Mouse (Mus musculus) gastrocnemius, postnatal 4 days (tissue): ENCODE results near the gene Pcsk2. TPM values are rescaled to one million over a fixed set of nuclear protein-coding genes. Genes with fewer than 3 reads are reported as not detected.

ENCODE experiments used
- DNase-seq, 2 experiments: peaks; one replicate each; pipeline ENCODE4 v3.0.0; 2021 to 2022; ENCODE audit warnings: low spot score in 2 of 2, mixed read lengths in 2 of 2
- total RNA-seq, 2 experiments: library from RNA; stranded (reverse); gene quantifications; 2 replicates each; pipeline ENCODE4 v1.2.3; 2021

The Pcsk2 gene
- total RNA-seq, 2 experiments from 2014 or later = 0.75 to 0.91 TPM

DNA sequence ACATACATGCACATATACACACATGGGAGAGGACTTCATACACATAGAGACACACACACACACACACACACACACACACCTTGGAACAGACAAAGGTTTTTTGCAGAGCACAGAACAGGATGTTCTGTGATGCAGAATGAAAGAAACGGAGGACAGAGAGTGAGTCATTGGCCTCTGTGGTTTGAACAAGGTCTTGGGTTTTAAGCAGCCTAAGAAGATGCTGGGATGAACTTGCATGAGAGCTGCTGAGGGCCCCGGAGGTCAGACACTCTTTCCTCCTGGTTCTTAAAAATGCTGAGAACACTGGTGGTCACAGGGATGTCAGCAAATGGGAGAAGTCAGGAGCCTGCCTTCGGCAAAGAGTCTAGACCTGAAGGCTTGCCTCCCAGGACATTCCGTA, 178.1 kb downstream of the Pcsk2 start:
- DNase-seq = no peak

DNA sequence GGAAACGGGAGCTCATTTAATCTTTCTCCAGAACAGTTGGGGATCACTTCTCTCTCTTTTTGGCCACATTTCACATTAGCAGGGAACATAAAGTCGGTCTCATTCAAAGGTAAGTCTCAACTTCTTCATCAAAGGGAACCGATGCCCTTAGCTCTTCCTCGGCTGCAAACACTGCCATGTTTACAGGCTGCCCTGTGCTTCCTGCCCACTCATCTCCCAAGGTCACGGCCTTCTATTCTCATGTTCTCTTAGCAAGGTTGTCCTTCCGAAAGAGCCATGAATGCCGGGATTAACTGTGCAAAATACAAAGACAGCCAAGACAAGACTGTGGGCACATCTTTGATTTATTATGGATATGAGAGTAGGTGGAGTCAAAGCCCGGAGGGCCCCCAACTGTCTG, 178.8 kb downstream of the Pcsk2 start:
- DNase-seq = no peak

GRCm38 (mm10) chr2:143732501-143732900, 186.5 kb downstream of the Pcsk2 start:
- no peak for DNase-seq

- DNase-seq = no peak
Measured at GRCm38 (mm10) chr2:143735442-143735841, 189.5 kb downstream of the Pcsk2 start.

DNA sequence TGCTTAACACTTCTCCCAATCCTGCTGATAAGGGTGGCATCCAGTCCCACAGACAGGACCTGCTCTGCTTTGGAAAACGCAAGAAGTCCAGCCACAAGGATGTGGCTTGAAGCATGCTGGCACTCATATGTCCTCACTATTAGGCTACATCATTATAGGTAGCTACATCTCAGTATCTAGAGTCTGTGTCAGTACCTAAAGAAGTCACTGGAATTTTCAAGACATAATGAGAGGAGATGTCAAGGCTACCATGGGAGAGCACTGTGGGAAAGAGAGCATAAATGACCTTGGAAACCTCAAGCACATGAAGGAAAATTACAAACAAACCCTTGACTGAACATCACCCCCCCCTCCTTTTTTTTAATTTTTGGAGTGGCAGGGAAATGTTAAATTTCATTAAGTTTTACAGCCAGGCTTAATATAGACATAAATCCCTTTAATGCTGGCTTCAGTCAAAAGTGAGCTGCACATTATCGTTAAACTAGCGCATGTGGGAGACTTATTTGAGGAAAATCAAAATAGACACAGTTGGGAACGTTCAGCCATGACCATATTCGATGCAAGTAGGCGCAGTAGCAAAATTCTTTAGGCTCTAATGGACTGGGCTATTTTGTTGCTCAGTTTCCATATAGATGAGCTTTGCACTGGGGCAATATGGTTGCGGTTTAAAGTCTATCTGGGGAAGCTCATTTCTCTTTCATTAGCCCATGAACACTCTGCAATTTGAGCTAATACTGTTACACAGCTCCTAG, 193.7 kb downstream of the Pcsk2 start:
- DNase-seq = no peak

DNA sequence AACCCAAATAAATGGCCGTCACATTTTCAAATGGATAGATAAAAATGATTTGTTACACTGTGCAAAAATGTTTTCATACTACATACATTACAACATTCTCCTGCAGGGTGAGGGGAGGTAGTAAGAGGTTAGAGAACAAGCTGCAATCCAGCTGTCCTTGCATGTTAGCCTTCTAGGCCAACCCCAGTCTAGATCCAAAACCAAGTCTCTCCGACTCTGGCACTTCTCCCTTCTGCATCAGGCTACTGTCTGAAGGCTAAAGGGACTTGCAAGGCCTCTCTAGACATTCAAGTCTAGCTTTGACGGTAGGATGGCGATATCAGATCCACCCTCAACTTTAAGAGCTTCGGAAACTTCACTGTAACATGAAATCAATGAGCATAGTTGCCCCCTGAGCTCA, 196.5 kb downstream of the Pcsk2 start:
- DNase-seq = no peak

DNA sequence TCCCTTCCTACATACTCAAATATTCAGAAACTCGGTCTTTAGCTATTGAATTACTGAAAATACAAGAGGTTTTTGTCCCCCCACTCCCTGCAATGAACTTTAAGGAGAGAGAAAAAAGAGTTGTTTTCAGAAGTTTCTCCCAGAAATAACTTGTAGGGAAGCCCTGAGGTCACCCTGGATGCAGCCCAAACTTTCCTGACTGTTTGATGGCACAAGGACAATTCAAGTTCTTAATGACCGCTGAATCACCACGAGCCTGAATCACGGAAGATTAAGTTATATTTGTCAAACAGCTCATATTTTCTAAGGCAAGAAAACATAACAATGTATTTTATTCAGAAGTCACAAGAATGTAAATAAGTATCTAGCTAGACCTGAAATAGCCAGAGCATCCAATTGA, 197.1 kb downstream of the Pcsk2 start:
- DNase-seq = no peak

- no peak for DNase-seq
Measured at GRCm38 (mm10) chr2:143752051-143752788, 206.3 kb downstream of the Pcsk2 start.

- no peak for DNase-seq
Measured at GRCm38 (mm10) chr2:143776448-143776847, 230.5 kb downstream of the Pcsk2 start.

DNA sequence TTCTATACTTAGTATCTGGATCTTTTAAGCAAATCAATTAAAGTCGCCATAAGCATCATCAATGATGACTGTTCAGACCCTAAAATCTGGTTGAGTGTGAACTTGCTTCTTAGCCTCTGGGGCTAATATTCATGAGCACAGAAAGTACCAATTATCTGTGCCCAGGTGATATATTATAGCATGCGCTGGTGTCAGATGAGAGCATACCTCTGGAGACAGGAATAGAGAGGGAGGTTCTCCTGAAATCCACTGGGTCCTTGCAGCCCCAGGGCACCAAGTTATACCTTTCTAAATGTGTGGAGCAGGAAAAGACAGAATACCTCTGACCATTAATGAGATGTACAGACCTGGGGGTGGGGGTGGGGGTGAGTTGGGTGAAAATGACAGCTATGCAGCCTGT, 234.4 kb downstream of the Pcsk2 start:
- DNase-seq = no peak

GRCm38 (mm10) chr2:143789911-143790310, 244.0 kb downstream of the Pcsk2 start:
- no peak for DNase-seq

DNA sequence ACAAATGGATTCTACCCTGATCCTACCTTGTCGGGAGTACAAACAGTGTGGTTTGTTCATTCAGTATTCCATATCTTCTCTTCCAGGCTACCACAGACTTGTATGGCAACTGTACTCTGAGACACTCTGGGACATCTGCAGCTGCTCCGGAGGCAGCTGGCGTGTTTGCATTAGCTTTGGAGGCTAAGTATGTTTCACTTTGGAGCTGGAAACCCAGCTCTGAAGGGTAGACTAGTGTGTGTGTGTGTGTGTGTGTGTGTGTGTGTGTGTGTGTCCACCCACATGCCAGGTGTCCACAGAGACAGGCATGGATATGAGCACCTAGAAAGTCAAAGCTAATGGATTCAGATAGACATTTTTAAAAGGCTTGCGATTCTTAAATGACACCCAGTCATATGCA, 249.9 kb downstream of the Pcsk2 start:
- DNase-seq = no peak

- DNase-seq = no peak
Measured at GRCm38 (mm10) chr2:143796335-143797013, 250.5 kb downstream of the Pcsk2 start.

DNA sequence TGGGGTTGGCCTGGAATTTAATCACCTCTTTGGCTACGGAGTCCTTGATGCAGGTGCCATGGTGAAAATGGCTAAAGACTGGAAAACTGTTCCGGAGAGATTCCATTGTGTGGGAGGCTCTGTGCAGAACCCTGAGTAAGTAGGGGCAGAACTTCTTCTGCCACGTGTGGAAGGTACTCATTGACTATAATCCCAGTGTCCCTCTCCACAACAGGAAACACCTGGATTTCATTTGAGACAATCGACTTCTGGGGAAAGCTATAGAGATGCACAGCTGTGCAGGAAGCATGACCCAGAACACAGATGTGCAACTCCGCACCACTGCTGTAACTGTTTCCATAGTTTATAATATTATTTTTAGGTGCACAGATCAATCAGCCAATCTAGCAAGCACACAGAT, 255.1 kb downstream of the Pcsk2 start:
- no peak for DNase-seq

DNA sequence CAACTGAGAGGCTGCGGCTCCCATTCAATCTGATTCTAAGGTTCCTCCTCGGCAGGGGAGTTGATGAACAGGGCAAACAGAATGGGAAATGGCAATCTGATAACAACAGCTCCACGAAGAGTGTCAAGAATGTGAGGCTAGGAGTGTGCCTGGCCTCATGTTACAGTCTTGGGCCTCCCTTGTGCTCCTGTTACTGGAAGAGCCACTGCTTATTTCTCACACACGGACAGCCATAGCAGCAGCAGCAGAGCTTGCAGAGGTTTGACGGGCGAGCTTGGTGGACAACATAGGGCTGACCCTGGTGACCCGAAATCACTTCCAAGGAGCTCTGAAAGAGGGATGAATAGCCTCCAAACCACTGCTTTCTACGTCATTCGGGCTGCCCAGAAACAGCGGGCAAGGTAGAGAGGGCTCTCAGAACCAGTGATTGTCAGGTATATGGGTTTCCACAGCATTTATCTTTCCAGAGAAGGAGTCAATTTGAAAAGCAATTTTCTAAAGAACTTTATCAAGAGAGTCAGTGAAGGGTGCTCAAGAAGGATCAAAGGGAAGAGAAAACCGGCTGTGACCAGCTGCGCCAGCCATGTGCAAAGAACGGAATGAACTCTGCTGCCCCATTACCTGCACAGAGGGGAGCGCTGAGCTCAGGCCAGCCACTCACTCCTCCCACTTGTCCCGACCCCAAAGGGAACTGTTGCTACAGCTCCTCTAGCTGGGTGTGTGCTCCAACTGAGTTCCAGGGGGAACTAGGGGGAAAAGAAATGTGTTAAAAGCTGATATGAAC, 260.4 kb downstream of the Pcsk2 start:
- DNase-seq = no peak

- DNase-seq = no peak
Measured at GRCm38 (mm10) chr2:143806924-143807664, 261.1 kb downstream of the Pcsk2 start.

DNA sequence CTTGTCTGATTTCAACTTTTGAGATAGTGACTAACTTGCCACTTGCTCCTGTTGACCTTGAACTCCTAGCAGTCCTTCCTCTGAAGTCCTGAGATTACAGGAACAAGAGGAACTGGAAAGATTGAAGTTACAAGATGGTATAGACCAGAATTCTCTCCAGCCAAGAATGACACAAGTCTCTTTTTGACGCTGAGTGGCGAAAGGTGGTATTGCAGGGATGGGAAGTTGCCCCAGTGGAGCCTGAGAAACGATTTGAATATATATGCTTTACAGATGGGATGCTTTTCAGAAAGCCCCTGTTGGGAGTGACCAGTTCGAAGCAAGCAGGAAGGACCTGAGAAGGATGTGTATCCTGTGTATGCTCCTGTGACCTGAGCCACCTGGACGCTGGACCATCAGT, 262.8 kb downstream of the Pcsk2 start:
- DNase-seq = no peak

DNA sequence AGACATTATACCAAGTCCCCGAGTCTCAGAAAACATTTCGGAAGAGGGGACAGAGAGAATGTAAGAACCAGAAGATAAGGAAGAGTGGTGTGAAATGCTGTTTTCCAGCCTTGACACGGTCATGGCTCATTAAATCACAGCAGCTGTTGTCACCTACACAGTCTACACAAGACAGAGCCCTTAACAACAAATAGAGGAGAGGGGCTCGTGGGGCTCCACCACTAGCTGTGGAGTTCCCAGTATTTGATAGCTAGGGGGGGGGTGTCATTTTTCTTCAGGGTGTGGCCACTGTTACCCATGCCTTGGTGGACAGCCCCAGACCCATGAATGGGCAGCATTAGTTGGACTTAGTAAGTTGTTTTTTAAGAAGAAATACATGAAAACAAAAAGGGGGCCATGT, 266.3 kb downstream of the Pcsk2 start:
- no peak for DNase-seq

GRCm38 (mm10) chr2:143813461-143813860, 267.5 kb downstream of the Pcsk2 start:
- no peak for DNase-seq

GRCm38 (mm10) chr2:143831645-143832044, 285.7 kb downstream of the Pcsk2 start:
- no peak for DNase-seq

- no peak for DNase-seq
Measured at GRCm38 (mm10) chr2:143832721-143833120, 286.8 kb downstream of the Pcsk2 start.
